Mouse (Mus musculus): ENCODE results near the gene Ptn.
"Not testable (repeated sequence)": the region's sequence is repeated elsewhere in the genome, so short reads cannot be mapped to it uniquely, and the experiment has no call there.

The Ptn gene

DNA sequence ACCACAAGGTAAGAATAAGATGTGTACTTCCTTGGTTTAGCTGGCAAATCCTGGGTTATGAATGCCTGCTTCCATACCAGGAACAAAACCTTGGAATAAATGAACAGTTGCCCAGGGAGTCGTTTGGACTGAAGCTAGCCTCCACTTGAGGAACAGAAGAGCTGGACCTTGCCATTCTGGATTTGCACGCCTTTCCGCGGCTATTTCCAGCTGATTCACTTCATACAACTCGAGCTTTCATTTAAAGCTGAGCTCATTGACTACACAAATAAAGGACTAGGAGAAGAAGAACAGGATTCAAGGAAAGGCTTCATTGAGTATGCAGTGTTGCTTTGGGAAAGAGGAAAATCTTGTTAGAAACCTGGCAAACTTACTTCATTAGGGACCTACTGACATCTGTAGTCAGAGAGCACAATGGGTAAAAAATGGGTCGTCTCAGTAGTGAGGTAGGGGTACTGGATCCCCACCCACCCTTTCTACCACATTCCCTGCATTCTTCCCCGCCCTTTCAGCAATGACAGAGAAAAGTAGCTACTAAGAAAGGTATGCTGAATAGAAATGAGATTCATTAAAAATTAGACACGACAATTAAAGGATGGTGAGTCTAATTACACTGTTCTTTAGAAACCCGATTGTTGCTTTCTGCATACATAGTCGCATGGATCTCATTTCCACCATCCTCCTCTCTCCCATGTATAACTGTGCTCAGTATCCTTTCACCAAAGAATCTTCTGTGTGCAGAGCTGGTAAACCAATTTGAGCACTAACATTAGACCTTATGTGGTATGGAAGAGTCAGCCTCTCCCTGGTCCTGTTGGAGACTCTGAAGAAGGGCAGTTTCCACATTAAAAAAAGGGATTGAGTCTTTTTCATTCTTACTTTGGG, 54.8 kb downstream of the Ptn start:
- DNase-seq: no peak

DNA sequence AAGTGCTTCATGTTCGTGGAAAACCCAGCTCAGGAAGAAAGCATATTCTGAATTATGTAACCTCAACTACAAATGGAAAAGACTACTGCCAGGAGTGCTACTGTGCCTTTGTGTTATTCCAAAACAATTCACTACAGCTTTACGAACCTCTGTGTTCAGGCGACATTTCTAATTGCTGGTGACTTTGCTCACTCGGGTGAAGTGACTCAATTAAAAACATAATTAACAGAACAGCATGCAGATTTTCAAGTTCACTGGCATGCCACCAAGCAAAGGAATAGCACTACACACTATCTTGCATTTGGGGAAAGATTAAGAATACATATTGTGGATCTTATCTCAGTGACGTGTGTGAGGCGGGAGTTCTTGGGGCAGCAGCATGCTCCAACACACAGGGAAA, 57.1 kb downstream of the Ptn start:
- no peak for DNase-seq

DNA sequence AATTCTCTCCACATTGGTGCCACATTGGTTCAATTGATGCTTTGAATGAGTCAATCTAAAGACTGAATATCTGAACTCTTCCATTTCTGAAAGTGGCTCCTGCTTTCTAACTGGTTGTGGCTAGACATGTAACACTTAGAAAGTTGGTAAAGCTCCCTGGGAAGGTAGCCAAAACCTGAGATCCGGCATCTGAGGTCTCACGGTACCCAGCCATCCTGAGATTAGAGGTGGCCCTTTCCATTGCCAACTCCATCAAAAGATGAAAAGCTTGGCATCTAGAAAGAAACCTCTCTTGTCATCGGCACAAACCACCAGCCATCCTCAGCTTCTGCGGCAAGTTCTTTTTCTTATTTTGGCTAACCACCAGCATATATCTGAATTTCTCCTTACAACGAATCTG, 70.2 kb downstream of the Ptn start:
- no peak for DNase-seq

DNA sequence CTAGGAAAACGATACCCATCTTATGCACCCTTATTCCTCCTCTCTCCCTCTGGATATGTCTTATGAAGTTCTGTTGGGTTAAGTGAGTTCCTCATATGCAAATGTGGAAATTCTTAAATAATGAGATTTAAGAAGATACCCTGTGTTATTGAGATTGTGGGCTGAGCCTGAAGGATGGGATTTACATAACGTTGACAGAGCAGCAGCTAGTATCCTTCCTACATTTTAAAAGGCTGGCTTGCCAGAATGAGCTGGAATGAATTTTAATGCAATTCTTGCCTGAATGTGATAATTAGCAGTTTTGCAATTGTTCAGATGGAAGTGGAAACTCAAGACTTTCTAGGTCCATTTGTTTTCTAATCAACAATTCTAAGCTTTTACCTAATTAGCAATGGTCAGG, 73.3 kb downstream of the Ptn start:
- no peak for DNase-seq

DNA sequence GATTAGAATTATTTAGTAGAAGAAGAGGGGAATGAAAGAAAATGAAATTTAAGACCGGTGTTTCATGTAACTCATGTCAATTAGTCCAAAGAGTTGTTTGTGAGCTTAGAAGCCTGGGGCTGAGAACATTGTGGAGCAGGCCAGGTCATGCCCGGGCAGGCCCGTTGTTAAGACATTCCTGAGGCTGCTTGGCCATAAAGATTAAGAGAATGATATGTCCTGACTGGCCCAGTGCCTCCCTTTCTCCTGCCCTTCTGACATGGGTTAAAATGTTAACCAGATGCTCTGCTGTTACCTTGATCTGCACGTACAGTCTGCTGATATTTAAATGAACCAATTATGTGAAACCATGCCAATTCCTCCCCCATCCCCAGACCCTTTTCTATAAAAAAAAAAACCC, 74.4 kb downstream of the Ptn start:
- DNase-seq: not testable (repeated sequence)

DNA sequence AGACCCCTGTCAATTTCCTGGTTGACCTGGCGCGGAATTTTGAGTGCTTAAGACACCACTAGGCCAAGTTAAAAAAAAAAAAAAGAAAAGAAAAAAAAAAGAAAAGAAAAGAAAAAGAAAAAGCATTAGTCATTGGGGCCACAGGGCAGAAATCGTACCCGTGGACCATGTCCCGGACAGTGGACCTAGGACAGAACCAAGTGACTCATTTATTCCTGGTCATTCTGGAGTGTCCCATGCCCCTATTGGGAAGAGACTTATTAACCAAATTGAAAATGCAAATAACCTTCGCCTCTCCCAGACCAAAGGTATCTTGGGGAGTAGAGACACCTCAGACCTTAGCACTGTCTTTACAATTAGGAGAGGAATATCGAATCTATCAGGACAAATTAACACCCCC, 80.2 kb downstream of the Ptn start:
- DNase-seq: not testable (repeated sequence)

DNA sequence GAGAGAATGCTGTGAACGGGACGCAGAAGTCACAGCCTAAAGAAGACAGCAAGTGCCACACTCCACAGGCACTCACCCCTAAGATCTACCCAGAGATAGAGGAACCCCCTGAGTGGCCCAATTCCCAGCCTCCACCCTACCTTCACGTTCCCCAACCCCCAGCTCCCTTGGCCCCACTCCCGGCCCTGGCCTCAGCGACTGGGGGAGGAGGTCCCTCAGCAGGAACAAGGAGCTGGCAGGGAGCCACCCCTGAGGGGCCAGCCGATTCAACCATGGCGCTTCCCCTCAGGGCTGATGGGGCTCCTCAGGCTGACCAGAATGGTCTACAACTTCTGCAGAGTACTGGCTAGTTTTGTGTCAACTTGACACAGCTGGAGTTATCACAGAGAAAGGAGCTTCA, 81.9 kb downstream of the Ptn start:
- peak; percentile 42 to 50 for DNase-seq

DNA sequence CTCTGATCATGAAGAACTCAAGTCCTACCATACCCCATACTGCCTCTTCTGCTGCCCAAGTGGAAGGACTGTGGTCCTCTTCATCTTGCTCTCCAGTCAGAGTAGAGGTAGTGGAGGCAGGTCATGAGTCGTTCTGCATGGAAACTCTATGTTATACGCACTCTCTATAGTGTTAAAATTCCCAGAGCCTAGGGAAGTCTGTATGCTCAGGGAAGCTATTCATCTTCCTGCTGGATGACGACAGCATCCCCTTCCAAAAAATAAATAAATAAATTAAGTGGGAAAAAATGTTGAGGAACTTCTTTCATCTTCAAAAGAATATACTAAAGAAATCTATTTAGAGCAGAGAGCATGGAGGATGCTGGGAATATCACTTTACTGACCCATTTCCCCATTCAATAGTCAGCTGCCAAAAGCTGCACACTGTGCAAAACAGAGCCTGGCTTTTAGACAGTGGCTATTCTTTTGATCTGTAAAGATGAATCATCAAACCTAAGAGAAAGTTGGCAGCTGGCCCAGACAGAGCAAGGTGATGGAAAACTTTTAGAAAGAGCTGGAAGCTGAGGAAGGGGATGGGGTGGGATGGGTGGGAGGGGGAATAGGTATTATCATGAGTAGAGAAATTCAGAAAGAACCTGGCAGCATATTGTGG, 84.4 kb downstream of the Ptn start:
- peak; percentile 30 to 44 for DNase-seq

DNA sequence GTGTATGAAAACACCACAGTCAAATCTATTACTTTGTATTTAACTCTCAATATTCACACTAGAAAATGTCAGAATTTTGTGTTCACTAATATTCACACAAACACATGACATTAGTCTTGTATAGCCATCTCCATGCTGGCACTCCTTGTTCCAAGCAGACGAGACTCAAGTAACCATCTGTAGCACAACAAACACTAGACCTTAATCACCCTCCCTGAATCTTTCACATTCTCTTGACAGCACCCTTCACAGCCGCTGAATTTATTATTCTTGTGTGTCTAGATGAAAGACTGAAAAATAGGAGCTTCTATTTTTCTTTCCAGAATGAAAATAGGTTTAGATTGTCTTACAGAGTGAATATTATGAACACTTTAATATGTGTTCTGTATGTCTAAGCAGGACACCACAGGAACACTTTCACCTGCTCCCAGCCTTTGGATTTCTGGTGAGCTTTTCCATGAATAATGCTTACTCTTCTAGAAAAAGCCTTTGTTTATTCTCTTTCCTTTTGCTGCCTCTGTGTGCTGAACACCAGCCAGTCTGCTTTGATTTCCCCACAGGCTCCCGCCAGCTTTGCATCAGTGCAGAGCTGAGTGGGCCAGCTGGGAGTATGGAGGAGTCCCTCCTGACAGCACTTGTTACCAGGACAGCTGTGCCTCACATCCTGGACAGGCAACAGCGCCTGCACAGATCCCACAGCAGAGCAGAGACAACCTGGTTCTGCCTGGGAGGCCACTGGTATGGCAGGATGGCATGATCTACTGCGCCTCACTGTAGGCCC, 87.1 kb downstream of the Ptn start:
- DNase-seq: peak; percentile 40 to 64

DNA sequence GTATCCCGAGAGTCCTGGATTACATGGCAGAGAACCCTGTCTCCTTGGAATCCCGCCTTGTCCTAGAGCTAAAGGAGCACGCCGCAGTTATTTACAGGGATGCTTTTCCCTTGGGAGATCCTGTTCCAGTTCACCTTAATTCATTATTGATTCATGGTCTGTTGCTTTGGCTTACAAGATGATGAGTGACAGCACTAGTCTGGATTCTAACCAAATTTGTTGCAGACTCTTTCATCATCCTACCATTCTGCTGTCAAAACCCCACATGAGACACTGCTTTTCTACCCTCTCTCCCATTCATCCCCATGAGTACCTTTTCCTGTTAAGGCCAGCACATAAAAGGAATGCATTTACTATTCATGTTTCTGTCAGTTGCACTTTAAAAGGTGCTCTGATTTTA, 96.7 kb downstream of the Ptn start:
- DNase-seq: no peak

DNA sequence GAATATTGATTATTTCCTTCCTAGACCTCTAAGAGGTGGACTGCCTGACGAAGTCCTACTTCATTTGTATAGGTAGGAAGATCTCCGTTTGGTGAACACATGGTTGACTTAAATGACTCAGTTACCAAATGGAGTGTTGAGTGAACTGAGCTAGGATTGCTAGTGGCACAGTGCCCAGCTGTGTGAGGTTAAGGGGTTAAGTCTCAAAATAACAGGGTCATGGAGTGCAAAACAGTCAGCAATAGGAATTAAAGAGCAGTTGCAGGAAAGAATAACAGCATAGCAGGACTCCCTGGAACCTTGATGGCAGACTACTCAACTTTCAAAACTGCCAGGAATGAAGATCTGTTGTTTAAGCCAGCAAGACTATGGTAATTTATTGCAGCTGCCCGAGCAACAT, 114.5 kb downstream of the Ptn start:
- peak in 1 of 2 experiments; percentile 9 for DNase-seq

DNA sequence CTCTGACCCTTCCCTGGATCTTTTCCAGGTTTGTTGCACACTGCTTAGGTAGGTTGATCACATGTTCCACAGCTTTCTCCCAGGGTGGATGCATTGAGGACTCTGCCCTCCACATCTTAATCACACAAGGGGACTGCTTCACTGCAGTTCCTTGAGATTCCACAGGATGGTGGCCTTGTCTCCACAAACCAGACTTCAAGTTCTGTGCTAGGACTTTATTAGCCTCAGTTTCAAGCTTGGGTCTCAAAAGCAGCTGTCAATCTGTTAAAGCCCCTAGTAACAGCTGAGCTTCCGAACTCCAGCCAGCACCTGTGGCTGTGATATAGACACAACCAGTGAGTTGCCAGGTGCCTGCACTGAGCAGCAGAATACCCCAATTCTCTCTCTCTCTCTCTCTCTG, 118.5 kb downstream of the Ptn start:
- peak; percentile 66 to 72 for DNase-seq

DNA sequence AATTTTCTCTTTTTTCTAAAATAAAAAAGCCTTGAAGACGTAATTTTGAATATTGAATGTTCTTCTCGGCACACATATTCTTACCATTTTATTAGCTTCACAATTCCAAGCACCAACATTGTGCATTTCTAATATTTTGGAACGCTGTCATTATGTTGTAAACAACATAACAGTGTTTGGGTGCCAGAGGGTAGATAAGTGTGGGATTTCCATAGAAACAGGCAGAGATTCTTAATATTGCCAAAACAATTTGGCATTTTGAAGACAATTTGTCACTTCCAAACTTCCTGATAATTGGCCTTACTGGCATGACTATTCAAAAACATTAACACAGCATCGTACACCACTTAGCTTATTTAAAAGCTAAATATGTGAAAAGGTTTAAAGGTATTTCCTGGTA, 119.1 kb downstream of the Ptn start:
- no peak for DNase-seq

DNA sequence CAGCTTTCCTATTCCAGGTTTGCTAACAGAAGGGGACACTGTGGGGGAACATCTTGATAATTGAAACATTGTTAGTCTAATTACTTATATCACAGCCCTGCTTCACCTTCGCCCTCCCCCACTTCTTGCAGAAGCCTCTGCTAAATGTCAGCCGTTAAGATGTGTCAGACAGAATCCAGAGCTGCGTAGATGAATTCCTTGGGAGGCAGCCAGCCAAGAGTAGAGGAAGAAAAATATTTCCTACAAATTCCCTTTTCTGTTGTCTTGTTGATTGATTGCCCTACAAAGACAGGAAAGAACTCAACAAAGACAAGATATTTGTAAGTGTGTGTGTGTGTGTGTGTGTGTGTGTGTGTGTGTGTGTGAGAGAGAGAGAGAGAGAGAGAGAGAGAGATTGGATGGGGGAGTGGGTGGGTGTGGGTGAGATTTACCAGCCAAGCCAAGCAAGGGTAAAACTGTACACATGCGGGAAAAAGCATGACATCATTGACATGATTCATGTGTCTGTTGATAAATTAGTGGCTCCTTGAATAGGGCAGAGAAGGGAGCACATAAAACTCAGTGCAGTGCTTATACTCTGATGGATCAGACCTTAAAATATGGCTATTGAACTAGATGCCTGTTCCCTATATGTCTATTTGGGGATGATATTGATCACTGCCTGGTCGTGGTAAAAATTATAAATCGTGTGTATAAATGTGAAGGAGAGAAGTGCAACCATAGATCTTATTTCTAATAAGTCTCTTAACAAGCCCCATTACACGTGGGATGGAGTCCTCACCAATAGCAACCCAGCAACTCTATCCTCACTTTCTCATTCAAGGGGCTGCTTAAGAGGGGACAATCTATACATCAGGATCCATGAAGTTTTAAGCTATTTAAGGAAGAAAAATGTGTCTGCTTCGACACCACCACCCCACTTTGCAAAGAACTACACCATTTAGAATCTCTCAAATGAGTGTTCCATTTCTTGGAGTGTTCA, 133.0 kb downstream of the Ptn start:
- DNase-seq: peak; percentile 52 to 67

DNA sequence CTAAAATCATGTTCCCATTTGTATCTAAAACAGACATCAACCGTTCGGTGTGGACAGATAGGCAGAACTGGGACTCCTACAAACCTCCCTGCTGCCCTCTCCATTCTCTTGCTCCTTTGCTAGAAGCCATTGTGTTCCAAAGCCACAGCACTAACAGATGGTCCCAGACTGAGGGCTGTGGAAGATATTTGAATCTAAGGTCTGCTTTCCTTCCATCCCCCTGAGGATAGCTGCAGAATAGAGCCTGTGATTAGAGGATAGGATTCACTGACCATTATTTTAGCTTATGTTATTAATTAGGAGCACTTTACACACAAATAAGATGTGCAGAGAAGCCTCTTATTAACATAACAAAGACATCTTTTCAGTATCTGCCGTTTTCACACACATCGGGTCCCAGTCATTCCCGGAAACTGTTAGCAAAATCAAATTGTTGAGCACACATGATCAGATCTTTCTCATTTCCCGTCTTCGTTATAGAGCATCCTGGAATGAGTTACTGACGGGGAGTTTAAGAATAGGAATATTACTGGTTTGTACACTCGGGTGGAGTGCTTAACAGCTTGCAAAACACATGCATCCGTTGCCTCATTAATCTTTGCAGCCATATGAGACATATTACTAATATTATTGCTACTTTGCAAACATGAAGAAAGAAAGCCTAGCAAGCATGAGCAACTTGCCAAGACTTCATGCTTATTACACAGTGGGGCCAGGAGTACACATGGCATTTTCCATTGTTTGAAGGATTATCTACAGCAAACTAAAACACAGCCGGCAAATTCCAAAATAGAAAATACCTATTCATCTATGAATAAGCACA, 137.4 kb downstream of the Ptn start:
- DNase-seq: no peak

DNA sequence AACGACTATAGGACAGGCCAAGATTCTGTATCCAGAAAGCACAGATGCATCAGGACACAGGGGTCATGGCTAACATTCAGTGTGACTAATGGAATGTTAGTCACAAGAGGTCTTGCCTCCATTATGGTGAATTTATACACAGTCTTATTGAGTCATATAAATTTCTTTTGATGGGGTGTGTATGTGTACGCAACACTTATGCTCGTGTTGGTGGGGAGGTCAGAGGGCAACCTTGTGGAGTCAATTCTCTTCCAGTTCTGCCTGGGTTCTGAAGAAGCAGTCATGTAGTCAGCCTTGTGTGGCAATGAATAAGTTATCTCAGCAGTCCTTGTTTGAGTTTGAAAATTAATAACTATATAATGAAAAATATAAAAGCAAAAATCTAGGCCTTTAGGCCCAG, 138.7 kb downstream of the Ptn start:
- DNase-seq: no peak
